Mouse (Mus musculus) MEL (cell line): ENCODE data around the gene Scaf4. TPM values are rescaled to one million over a fixed set of nuclear protein-coding genes. Genes with fewer than 3 reads are reported as not detected.

ENCODE experiments used
- DNase-seq: peaks from one replicate; pipeline ENCODE4 v3.0.0; 2011; ENCODE audit warnings: low read depth, low spot score
- H3K27ac ChIP-seq: 2 replicates; pipeline ENCODE4 v1.5.1; 2012; ENCODE audit warnings: low read depth, mild to moderate bottlenecking, control low read depth, low read length, moderate library complexity; ENCODE audit not compliant: control insufficient read depth
- H3K27me3 ChIP-seq, 2 experiments: fragments of 150-350 bp in 1 of 2; sonication (generic) in 1 of 2; 2 replicates each; pipeline ENCODE4 v1.6.1; 2012; ENCODE audit warnings: low read length in 2 of 2, mild to moderate bottlenecking in 2 of 2, improper control_type of control experiment in 1 of 2, moderate library complexity in 1 of 2; ENCODE audit not compliant: insufficient read depth in 2 of 2, control insufficient read depth in 1 of 2
- H3K36me3 ChIP-seq, 2 experiments: 2 replicates each; pipeline ENCODE4 v1.6.1; 2012 to 2014; ENCODE audit warnings: low read length in 2 of 2, improper control_type of control experiment in 1 of 2, inconsistent platforms in 1 of 2, mild to moderate bottlenecking in 1 of 2; ENCODE audit not compliant: insufficient read depth in 2 of 2, control insufficient read depth in 1 of 2
- H3K4me1 ChIP-seq, 2 experiments: fragments of 150-350 bp in 1 of 2; sonication (generic) in 1 of 2; 2 replicates each; pipeline ENCODE4 v1.6.1; 2012; ENCODE audit warnings: low read length in 2 of 2, improper control_type of control experiment in 1 of 2, mild to moderate bottlenecking in 1 of 2; ENCODE audit not compliant: insufficient read depth in 2 of 2, control insufficient read depth in 1 of 2
- H3K4me3 ChIP-seq, 2 experiments: fragments of 150-350 bp in 1 of 2; sonication (generic) in 1 of 2; 2 replicates each; pipeline ENCODE4 v1.5.1; 2012; ENCODE audit warnings: low read depth in 2 of 2, low read length in 2 of 2, mild to moderate bottlenecking in 2 of 2, moderate library complexity in 2 of 2, control low read depth in 1 of 2, improper control_type of control experiment in 1 of 2; ENCODE audit not compliant: control insufficient read depth in 1 of 2, insufficient read depth in 1 of 2
- H3K79me2 ChIP-seq: 2 replicates; pipeline ENCODE4 v1.6.1; 2012; ENCODE audit warnings: mild to moderate bottlenecking, low read length, moderate library complexity; ENCODE audit not compliant: control insufficient read depth, poor library complexity, insufficient read depth
- H3K9ac ChIP-seq: 2 replicates; pipeline ENCODE4 v1.6.1; 2012; ENCODE audit warnings: low read depth, mild to moderate bottlenecking, control low read depth, low read length, moderate library complexity; ENCODE audit not compliant: control insufficient read depth, poor library complexity, severe bottlenecking
- H3K9me3 ChIP-seq: fragments of 150-350 bp; sonication (generic); replicated peaks from 2 replicates; pipeline ENCODE4 v1.6.1; 2012; ENCODE audit warnings: mild to moderate bottlenecking, low read length, improper control_type of control experiment, moderate library complexity; ENCODE audit not compliant: insufficient read depth
- CHD1 ChIP-seq: IDR thresholded peaks from 2 replicates; pipeline ENCODE4 v1.6.1; 2012; ENCODE audit warnings: low read depth, mild to moderate bottlenecking, inconsistent platforms, low read length, improper control_type of control experiment
- EP300 ChIP-seq, 2 experiments: IDR thresholded peaks; 2 replicates each; pipeline ENCODE4 v1.6.1; 2011; ENCODE audit warnings: improper control_type of control experiment in 2 of 2, low read length in 2 of 2, low read depth in 1 of 2, mild to moderate bottlenecking in 1 of 2
- GABPA ChIP-seq: IDR thresholded peaks from 2 replicates; pipeline ENCODE4 v1.6.1; 2012; ENCODE audit warnings: low read depth, mild to moderate bottlenecking, inconsistent platforms, low read length, improper control_type of control experiment, moderate library complexity
- GATA1 ChIP-seq: IDR thresholded peaks from 2 replicates; pipeline ENCODE4 v1.6.1; 2011; ENCODE audit warnings: low read depth, low read length, improper control_type of control experiment
- MAZ ChIP-seq: IDR thresholded peaks from 2 replicates; pipeline ENCODE4 v1.6.1; 2012; ENCODE audit warnings: low read depth, mild to moderate bottlenecking, inconsistent platforms, low read length, improper control_type of control experiment
- MEF2A ChIP-seq: IDR thresholded peaks from 2 replicates; pipeline ENCODE4 v1.6.1; 2014; ENCODE audit warnings: low read depth, mild to moderate bottlenecking, inconsistent platforms, low read length, improper control_type of control experiment; ENCODE audit not compliant: poor library complexity, insufficient replicate concordance, severe bottlenecking; ENCODE audit errors: extremely low read depth
- MYB ChIP-seq: IDR thresholded peaks from 2 replicates; pipeline ENCODE4 v1.6.1; 2011; ENCODE audit warnings: mild to moderate bottlenecking, low read depth, low read length, improper control_type of control experiment
- MYC ChIP-seq: IDR thresholded peaks from 2 replicates; pipeline ENCODE4 v1.6.1; 2011; ENCODE audit warnings: low read depth, mild to moderate bottlenecking, low read length, improper control_type of control experiment, moderate library complexity
- NRF1 ChIP-seq: IDR thresholded peaks from 2 replicates; pipeline ENCODE4 v1.6.1; 2014; ENCODE audit warnings: low read depth, mild to moderate bottlenecking, inconsistent platforms, low read length, improper control_type of control experiment, moderate library complexity; ENCODE audit not compliant: poor library complexity, insufficient read depth, severe bottlenecking
- POLR2AphosphoS5 ChIP-seq: IDR thresholded peaks from 2 replicates; pipeline ENCODE4 v1.6.1; 2012; ENCODE audit warnings: low read depth, borderline replicate concordance, mild to moderate bottlenecking, inconsistent platforms, low read length, moderate library complexity, mixed read lengths
- RCOR1 ChIP-seq: IDR thresholded peaks from 2 replicates; pipeline ENCODE4 v1.6.1; 2012; ENCODE audit warnings: low read depth, mild to moderate bottlenecking, inconsistent platforms, low read length, improper control_type of control experiment
- SIN3A ChIP-seq: IDR thresholded peaks from 2 replicates; pipeline ENCODE4 v1.6.1; 2012; ENCODE audit warnings: low read length, improper control_type of control experiment, inconsistent platforms
- SMC3 ChIP-seq: IDR thresholded peaks from 2 replicates; pipeline ENCODE4 v1.6.1; 2011; ENCODE audit warnings: low read depth, low read length, improper control_type of control experiment
- UBTF ChIP-seq: IDR thresholded peaks from 2 replicates; pipeline ENCODE4 v1.6.1; 2012; ENCODE audit warnings: low read depth, mild to moderate bottlenecking, inconsistent platforms, low read length, improper control_type of control experiment, moderate library complexity, borderline replicate concordance; ENCODE audit not compliant: insufficient read depth
- USF2 ChIP-seq, 2 experiments: IDR thresholded peaks; 2 replicates each; pipeline ENCODE4 v1.6.1; 2011 to 2012; ENCODE audit warnings: improper control_type of control experiment in 2 of 2, low read length in 2 of 2, borderline replicate concordance in 1 of 2, inconsistent platforms in 1 of 2, low read depth in 1 of 2, mild to moderate bottlenecking in 1 of 2; ENCODE audit not compliant: insufficient read depth in 1 of 2
- ZC3H11A ChIP-seq: IDR thresholded peaks from 2 replicates; pipeline ENCODE4 v1.6.1; 2012; ENCODE audit warnings: low read depth, mild to moderate bottlenecking, inconsistent platforms, low read length, improper control_type of control experiment
- ZMIZ1 ChIP-seq: IDR thresholded peaks from 2 replicates; pipeline ENCODE4 v1.6.1; 2012; ENCODE audit warnings: low read depth, mild to moderate bottlenecking, inconsistent platforms, low read length, improper control_type of control experiment, moderate library complexity
- polyA plus RNA-seq, 2 experiments: library from polyadenylated mRNA; stranded (reverse) in 1 of 2; unstranded in 1 of 2; fragments of >175 nt in 1 of 2; fragments of >200 nt in 1 of 2; gene quantifications; 2 replicates each; pipeline versions ENCODE4 v1.2.1 to v1.2.4; 2012; ENCODE audit warnings: low replicate concordance in 2 of 2, low read depth in 1 of 2; ENCODE audit not compliant: insufficient read length in 2 of 2, insufficient read depth in 1 of 2, missing spikeins in 1 of 2
- total RNA-seq: library from RNA; depleted of rRNA; stranded (reverse); fragments of 300-350 nt; gene quantifications from 2 replicates; pipeline ENCODE4 v1.2.3, GENCODE M21; 2012

The Scaf4 gene
- total and polyA plus RNA-seq, 3 experiments, result 12.3 to 56.2 TPM; not detected in 1

- Histone ChIP-seq H3K9me3 (no peaks in the 10 kb centered on the region), H3K36me3 (peaks cover 32% of the 10 kb centered on the region in 2 experiments), H3K9ac (no peak overlapping the region), H3K27ac (no peak overlapping the region), H3K27me3 (no peaks in the 10 kb centered on the region), H3K4me1 (peaks cover 8 to 14% of the 10 kb centered on the region in 2 experiments), H3K79me2 (peaks cover 36% of the 10 kb centered on the region), H3K4me3 (no peak overlapping the region)
- no peak for TF ChIP-seq UBTF
- TF ChIP-seq POLR2AphosphoS5, result no peak
- no peak for TF ChIP-seq SIN3A
- no peak for TF ChIP-seq CHD1
- TF ChIP-seq ZC3H11A, result no peak
- DNase-seq, result no peak
Measured at GRCm38 (mm10) chr16:90264021-90264420, 20.3 kb downstream of the Scaf4 start.

DNA sequence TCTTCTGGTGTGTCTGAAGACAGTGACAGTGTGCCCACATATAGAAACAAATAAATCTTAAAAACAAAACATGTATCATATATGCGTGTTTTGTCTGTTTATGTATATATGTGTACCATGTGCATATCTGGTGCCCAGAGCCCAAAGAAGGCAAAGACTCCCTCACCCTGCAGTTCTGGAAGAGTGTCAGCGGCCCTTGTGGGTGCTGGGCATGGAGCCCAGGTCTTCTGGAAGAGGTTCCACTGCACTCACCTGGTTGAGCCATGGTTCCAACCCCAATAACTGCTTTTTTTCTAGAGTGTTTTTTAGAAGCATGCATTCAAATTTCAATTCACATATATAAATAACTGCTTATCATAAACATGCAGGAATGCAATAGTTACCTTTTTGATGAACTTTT, 22.5 kb downstream of the Scaf4 start:
- Histone ChIP-seq H3K27ac (no peak overlapping the region), H3K9ac (no peak overlapping the region), H3K9me3 (no peaks in the 10 kb centered on the region), H3K36me3 (peaks cover 17 to 44% of the 10 kb centered on the region in 2 experiments), H3K79me2 (peaks cover 20% of the 10 kb centered on the region), H3K4me1 (peaks cover 6 to 9% of the 10 kb centered on the region in 2 experiments), H3K27me3 (no peaks in the 10 kb centered on the region), H3K4me3 (no peak overlapping the region)
- no peak for DNase-seq
- TF ChIP-seq NRF1 (no peak), MYC (no peak), GABPA (no peak), MEF2A (no peak), ZMIZ1 (no peak), MAZ (no peak), SMC3 (no peak), EP300 (IDR thresholded peaks at IDR 0.05; ENCODE audit: low read depth in 1 of 2, low read length in 2 of 2) (no peak), GATA1 (no peak), MYB (no peak), USF2 (IDR thresholded peaks at IDR 0.05; ENCODE audit: borderline replicate concordance in 1 of 2, insufficient read depth in 1 of 2, low read depth in 1 of 2, low read length in 2 of 2) (no peak), RCOR1 (no peak), SIN3A (no peak)
